Mouse (Mus musculus): ENCODE results near the gene Vamp2.

DNA sequence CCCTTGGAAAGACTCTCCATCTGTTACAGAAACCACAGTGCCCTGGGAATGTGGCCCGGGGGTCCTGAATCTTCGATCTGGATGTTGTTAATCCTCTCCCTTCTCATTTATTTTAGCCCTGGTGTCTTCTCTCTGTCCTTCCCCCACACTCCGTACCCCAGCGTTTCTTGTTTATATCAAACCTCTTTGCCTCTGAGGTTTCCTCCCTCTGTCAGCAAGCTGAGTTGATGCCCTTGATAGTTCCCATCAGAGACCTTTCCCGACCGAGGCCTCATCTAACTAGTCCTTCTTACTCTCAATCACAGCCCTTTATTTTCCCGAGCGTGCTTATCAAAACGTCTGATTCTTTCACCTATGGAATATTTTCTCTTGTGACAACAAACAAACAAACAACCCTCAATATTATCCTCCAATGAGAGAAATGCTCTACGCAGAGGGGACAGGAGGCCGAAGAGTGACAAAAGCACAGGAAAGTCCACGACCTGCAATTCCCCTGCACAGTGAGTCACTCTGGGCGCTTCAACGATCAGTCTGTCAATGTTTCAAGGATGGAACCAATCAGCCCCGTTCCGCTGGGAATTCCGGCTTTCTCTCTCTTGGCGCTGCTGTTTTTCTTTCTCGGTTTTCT lies 29.4 kb upstream of the Vamp2 start:
- TF ChIP-seq CTCF (IDR thresholded peaks at IDR 0.05; ENCODE audit: control insufficient read depth, insufficient read depth, insufficient read length) (no peak), USF1 (IDR thresholded peaks at IDR 0.05; ENCODE audit: low read depth) (no peak)

All from C2C12 (cell line).